Mouse (Mus musculus) olfactory bulb, adult 2 months (tissue): ENCODE results near the gene Etaa1. TPM values are rescaled to one million over a fixed set of nuclear protein-coding genes. Genes with fewer than 3 reads are reported as not detected.

Experiments used
- H3K27ac ChIP-seq: fragments of 200-500 bp; 2 replicates; pipeline ENCODE4 v1.5.1; 2012; ENCODE audit warnings: low read depth, low read length; ENCODE audit not compliant: insufficient read depth
- H3K4me1 ChIP-seq: fragments of 200-500 bp; 2 replicates; pipeline ENCODE4 v1.6.1; 2012; ENCODE audit warnings: low read length; ENCODE audit not compliant: control insufficient read depth, insufficient read depth
- H3K4me3 ChIP-seq: fragments of 200-500 bp; 2 replicates; pipeline ENCODE4 v1.5.1; 2012; ENCODE audit warnings: mild to moderate bottlenecking, low read depth, low read length, moderate library complexity; ENCODE audit not compliant: insufficient read depth
- CTCF ChIP-seq: fragments of 200-500 bp; IDR thresholded peaks from 2 replicates; pipeline ENCODE4 v1.5.1; 2012; ENCODE audit warnings: low read depth, mild to moderate bottlenecking, low read length, moderate library complexity; ENCODE audit not compliant: insufficient read depth
- POLR2A ChIP-seq: fragments of 200-500 bp; IDR thresholded peaks from 2 replicates; pipeline ENCODE4 v1.6.1; 2012; ENCODE audit warnings: mild to moderate bottlenecking, low read depth, low read length, moderate library complexity; ENCODE audit not compliant: insufficient read depth
- WGBS: fragments of 180-500 bp; shearing (Covaris S2); methylation state at CpG from one replicate; pipeline ENCODE4 v1.1.7; 2018; 5-methylcytosine and 5-hydroxymethylcytosine counted together
- polyA plus RNA-seq: library from polyadenylated mRNA; stranded (reverse); fragments of >200 nt; gene quantifications from 2 replicates; pipeline ENCODE4 v1.2.4, GENCODE M21; 2012; ENCODE audit warnings: low replicate concordance; ENCODE audit not compliant: missing spikeins, insufficient read depth, insufficient read length

The Etaa1 gene
- polyA plus RNA-seq: not detected in 2 replicates

- Histone ChIP-seq H3K4me3 (peak within 1 kb of the TSS; percentile 94), H3K27ac (peak within 1 kb of the TSS; percentile 55), H3K4me1 (no peaks in the 10 kb centered on the region)
- under 1% methylated on average over 67 of the region's 69 CpGs for WGBS
- TF ChIP-seq CTCF: no peak
- TF ChIP-seq POLR2A: peak; percentile 74
Measured at GRCm38 (mm10) chr11:17953231-17954134, at the start of gene Etaa1. Gene Etaa1, minus strand, starts transcription at chr11:17953875.

DNA sequence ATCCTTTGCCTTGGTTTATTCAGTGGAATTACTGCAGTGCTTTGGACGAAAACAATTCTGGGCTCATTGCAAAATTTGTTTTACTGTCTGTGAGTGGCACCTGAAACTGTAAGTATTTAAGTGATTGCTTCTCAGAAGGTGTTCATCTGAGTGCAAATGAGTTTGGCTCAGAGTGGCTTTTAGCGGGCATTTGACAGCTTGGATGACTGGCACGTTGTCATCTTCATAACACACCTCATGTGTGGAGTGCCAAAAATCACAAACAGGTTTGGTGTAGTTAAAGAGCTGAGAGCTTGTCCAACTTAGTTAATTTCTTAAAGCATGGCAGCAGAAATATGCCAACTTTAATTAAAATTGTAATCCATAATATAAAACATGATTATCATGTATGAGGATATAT lies 40.5 kb upstream of the Etaa1 start:
- TF ChIP-seq POLR2A (no peak), CTCF (no peak)
- 86% methylated on average over 3 of the region's 3 CpGs for WGBS

GRCm38 (mm10) chr11:17992311-17992710 lies 38.6 kb upstream of the Etaa1 start:
- WGBS: 86% methylated on average over 9 of the region's 9 CpGs
- TF ChIP-seq CTCF (no peak), POLR2A (no peak)
- H3K4me1 ChIP-seq: no peaks in the 10 kb centered on the region
- H3K4me3 ChIP-seq: no peak overlapping the region
- no peak overlapping the region for H3K27ac ChIP-seq

More for the DNA sequence above, 40.5 kb upstream of the Etaa1 start:
- Histone ChIP-seq H3K4me1 (no peaks in the 10 kb centered on the region), H3K4me3 (no peak overlapping the region), H3K27ac (no peak overlapping the region)

DNA sequence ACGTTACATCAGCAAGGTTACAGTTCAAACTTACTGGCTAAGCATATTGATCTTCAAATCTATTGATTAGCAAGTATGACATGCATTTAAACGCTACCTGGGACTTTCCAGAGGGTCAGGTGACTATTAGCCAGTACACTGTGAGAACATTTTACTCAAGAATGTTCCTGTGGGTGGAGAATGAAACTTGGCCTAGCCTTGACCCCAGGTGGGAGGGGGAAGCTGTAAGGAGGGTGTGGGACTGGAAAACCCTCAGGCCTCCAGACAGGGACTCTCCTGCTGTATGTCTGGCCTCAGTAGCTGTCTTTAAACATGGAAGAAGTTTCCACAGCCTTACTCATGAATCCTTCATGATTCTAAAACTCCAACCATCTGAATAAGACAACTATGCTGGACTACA lies 29.7 kb upstream of the Etaa1 start:
- WGBS: 95% methylated on average over 2 of the region's 2 CpGs

DNA sequence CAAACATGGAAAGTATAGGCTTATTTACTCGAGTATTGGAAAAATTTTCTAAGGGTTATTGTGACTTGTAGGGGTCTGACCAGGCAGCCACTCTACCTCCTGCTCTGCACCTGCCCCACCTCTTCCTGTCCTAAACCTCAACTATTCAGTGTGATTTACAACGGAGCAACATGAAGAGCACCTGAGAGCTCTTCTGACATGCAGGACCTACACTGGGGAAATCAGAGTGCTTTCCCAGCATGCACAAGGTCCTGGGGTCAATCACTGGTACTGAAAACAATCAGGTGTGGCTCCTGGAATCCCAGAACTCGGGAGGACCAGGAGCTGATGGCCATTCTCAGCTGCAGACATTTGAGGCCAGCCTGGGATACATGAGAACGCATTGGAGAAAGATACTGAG lies 27.6 kb upstream of the Etaa1 start:
- no peak overlapping the region for H3K4me3 ChIP-seq
- TF ChIP-seq POLR2A (no peak), CTCF (no peak)
- 70% methylated on average over 4 of the region's 4 CpGs for WGBS
- H3K27ac ChIP-seq: no peak overlapping the region
- H3K4me1 ChIP-seq: no peaks in the 10 kb centered on the region

More for the DNA sequence above, 29.7 kb upstream of the Etaa1 start:
- TF ChIP-seq POLR2A (no peak), CTCF (no peak)
- Histone ChIP-seq H3K4me1 (no peaks in the 10 kb centered on the region), H3K4me3 (no peak overlapping the region), H3K27ac (no peak overlapping the region)

- no peak overlapping the region for H3K27ac ChIP-seq
- TF ChIP-seq CTCF: no peak
- no peak for TF ChIP-seq POLR2A
- no peaks in the 10 kb centered on the region for H3K4me1 ChIP-seq
- no peak overlapping the region for H3K4me3 ChIP-seq
- WGBS: 80% methylated on average over 3 of the region's 3 CpGs
Measured at GRCm38 (mm10) chr11:17975581-17975980, 21.9 kb upstream of the Etaa1 start.

GRCm38 (mm10) chr11:17952791-17953190 lies 884 bp downstream of the Etaa1 start:
- no peak overlapping the region for H3K4me3 ChIP-seq
- TF ChIP-seq CTCF (no peak), POLR2A (no peak)
- H3K4me1 ChIP-seq: no peaks in the 10 kb centered on the region
- WGBS: 5% methylated on average over 3 of the region's 3 CpGs
- H3K27ac ChIP-seq: no peak overlapping the region

DNA sequence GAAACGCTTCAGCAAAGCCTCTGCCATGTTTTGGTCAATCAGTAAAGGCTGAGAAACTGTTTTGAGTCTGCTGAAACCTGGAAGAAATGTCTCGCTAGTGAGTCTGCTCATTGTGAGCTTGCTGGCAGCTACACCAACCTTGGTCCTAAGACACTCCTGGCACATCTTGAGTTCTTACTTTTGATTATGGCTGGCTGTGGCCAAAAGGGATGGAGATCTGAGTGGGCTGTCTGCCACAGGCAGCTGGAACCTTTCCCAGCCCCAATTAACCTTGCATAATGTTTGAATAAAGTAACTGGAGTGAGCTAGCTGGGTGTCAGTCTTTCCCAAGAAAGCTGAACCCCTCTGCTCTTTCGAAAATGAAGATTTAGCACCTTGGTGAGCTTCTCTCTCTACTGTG lies 2.3 kb downstream of the Etaa1 start:
- no peak overlapping the region for H3K27ac ChIP-seq
- H3K4me1 ChIP-seq: no peaks in the 10 kb centered on the region
- no peak overlapping the region for H3K4me3 ChIP-seq
- TF ChIP-seq POLR2A (no peak), CTCF (no peak)
- WGBS: 26% methylated on average over 3 of the region's 3 CpGs

DNA sequence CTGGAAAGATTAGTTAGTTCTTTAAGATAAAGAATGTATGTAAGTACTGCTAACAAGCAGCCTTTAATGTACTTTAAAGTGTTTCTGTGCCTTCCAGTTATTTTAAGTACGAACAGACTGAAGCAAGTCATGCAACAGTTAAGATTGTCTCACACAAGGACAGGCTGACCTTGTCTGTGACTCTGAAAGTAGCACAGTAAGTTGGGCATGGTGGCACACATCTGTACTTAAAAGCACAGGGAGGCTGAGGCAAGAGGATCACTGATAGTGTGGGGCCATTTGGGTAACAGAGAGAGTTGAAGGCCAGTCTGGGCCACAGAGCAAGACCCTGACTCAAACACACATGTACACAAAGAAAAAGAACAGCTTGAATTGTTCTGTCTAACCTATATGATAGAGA lies 14.5 kb downstream of the Etaa1 start:
- H3K4me3 ChIP-seq: no peak overlapping the region
- H3K27ac ChIP-seq: no peak overlapping the region
- no peak for TF ChIP-seq POLR2A
- 84% methylated on average over 1 of the region's 1 CpGs for WGBS
- no peaks in the 10 kb centered on the region for H3K4me1 ChIP-seq
